10 mouse cellular contexts compared by ENCODE assay signal in the genomic region with DNA sequence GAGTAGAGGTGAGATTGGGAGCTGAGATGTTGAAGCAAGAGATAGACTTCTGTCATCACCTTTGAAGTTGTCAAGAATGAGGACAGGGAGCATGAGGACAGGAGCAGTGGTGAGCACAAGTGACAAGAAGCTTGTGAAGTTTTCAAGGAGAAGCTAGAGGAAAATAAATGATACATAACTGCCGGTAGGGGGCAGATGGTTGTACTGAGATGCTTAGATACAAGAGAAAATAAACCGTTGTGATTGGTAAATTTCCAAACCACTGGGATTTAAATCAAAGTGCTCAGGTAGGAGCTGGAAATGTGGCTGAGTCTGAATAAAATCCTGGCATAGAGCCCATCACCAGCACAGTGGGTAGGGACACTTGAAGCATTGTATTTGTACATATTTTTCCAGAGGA. TPM values are rescaled to one million over a fixed set of nuclear protein-coding genes. Genes with fewer than 3 reads are reported as not detected.
DNase-seq lines count a peak whose midpoint lies in the region; TF ChIP-seq lines count a peak whose summit lies in the region.
"Had no signal": no experiment of that assay in that cellular context is flagged by ENCODE, and none has a peak within 500 bp of the region (broad histone marks: within the 10 kb centered on the region; RNA-seq: fewer than 3 reads in every experiment).

No protein-coding gene starts in this region.

- no peak for TF ChIP-seq EP300 in heart, adult 2 months (IDR thresholded peaks at IDR 0.05; ENCODE audit: insufficient read depth, low read depth, low read length)

- H3K4me3 ChIP-seq in heart, adult 2 months, result no peak overlapping the region
- H3K4me3 ChIP-seq: forebrain, embryonic 10.5 days had no signal

- H3K36me3 ChIP-seq in heart, adult 2 months (ENCODE audit: control insufficient read depth, insufficient read depth, low read length), result no peaks in the 10 kb centered on the region
- peaks cover 6% of the 10 kb centered on the region; the same call in 1 of the 2 replicates for H3K36me3 ChIP-seq in splenic B cell, adult 2 months (ENCODE audit: control insufficient read depth, insufficient read depth, low read length, poor library complexity, severe bottlenecking)
- H3K36me3 ChIP-seq: forebrain, embryonic 10.5 days had no signal

- TF ChIP-seq CTCF in heart, adult 2 months (IDR thresholded peaks at IDR 0.05), result peak; percentile 66

- no peak for TF ChIP-seq POLR2A in heart, adult 2 months (IDR thresholded peaks at IDR 0.05; ENCODE audit: insufficient read depth, low read depth, low read length)

- 33% methylated on average over 2 of the region's 2 CpGs for WGBS in heart, adult 2 months

- H3K27ac ChIP-seq in heart, adult 2 months, result no peak overlapping the region
- H3K27ac ChIP-seq: forebrain, embryonic 10.5 days; macrophage had no signal

- intact Hi-C loops in heart, adult 2 months (cut with DNase I), result loop anchor here (1.0 kb wide), 1 partner anchor 250 kb away; no protein-coding TSS in a partner anchor

- no peaks in the 10 kb centered on the region for H3K27me3 ChIP-seq in heart, adult 2 months (ENCODE audit: control insufficient read depth, insufficient read depth, low read length)
- H3K27me3 ChIP-seq in splenic B cell, adult 2 months (ENCODE audit: control insufficient read depth, insufficient read depth, low read length, poor library complexity, severe bottlenecking), result no peaks in the 10 kb centered on the region

- H3K4me1 ChIP-seq in heart, adult 2 months (ENCODE audit: control insufficient read depth, insufficient read depth, low read length), result no peaks in the 10 kb centered on the region
- H3K4me1 ChIP-seq: forebrain, embryonic 10.5 days had no signal

- DNase-seq in heart, adult 2 months, result no peak
- DNase-seq in heart, adult 9 months (ENCODE audit: low spot score in 2 of 2), result no peak
- peak; percentile 1 for DNase-seq in ovary, postnatal 14 days (ENCODE audit: low spot score)
- no peak for DNase-seq in ovary, adult 18-20 months (ENCODE audit: low spot score)
- DNase-seq in embryo, embryonic 10.5 days (ENCODE audit: low spot score), result peak; percentile 9
- DNase-seq in splenic B cell, adult 2 months (ENCODE audit: low read depth, low spot score), result peak; percentile 37
- no peak for DNase-seq in frontal cortex, postnatal 10 days (ENCODE audit: low spot score in 2 of 2)
- no peak for DNase-seq in urinary bladder, adult 2 months (ENCODE audit: low spot score)

- H3K9ac ChIP-seq in heart, adult 2 months (ENCODE audit: low read depth, low read length), result no peak overlapping the region

- no peaks in the 10 kb centered on the region for H3K79me2 ChIP-seq in heart, adult 2 months (replicated peaks; ENCODE audit: control insufficient read depth, insufficient read depth, low read length)

RNA-seq across cellular contexts. Expression of a gene that starts 28.8 kb away (rescaled TPM):
- total RNA-seq in heart, adult 2 months (2021), result 1 to 10 TPM; 3.4 to 3.8 TPM
- 2.6 and 3.7 TPM in 2 replicates for polyA plus RNA-seq in heart, adult 2 months (2012; rRNA removed)
- polyA plus RNA-seq in urinary bladder, adult 2 months (2012; rRNA removed), result 5.7 and 6.4 TPM in 2 replicates

Comparison
In these comparisons a context has a peak if more than half of its experiments do, and no peak if none do; other contexts are left out.
1. DNase-seq: peak in ovary, postnatal 14 days (single experiment), embryo, embryonic 10.5 days (single experiment) and splenic B cell, adult 2 months (single experiment); none in heart, adult 2 months (0 of 2), heart, adult 9 months (0 of 2), ovary, adult 18-20 months (single experiment), frontal cortex, postnatal 10 days (0 of 2) and urinary bladder, adult 2 months (single experiment).